Mouse (Mus musculus) neutrophil, adult 5-6 weeks (primary cell): ENCODE measurements at regions not wholly inside any gene's neighbourhood (a gene's known extent, or its start where the extent isn't known, plus 50 kb on each side); places are given as distances from the start of the nearest gene placed in this dataset.

Experiments used
- ATAC-seq: fragments of 151-379, 151-347 bp; 2 replicates; pipeline ENCODE4 v1.8.0; 2017; ENCODE audit warnings: mild to moderate bottlenecking, moderate TSS enrichment; ENCODE audit not compliant: insufficient number of reproducible peaks, poor library complexity, low FRiP score, severe bottlenecking; ENCODE audit errors: extremely low read depth

DNA sequence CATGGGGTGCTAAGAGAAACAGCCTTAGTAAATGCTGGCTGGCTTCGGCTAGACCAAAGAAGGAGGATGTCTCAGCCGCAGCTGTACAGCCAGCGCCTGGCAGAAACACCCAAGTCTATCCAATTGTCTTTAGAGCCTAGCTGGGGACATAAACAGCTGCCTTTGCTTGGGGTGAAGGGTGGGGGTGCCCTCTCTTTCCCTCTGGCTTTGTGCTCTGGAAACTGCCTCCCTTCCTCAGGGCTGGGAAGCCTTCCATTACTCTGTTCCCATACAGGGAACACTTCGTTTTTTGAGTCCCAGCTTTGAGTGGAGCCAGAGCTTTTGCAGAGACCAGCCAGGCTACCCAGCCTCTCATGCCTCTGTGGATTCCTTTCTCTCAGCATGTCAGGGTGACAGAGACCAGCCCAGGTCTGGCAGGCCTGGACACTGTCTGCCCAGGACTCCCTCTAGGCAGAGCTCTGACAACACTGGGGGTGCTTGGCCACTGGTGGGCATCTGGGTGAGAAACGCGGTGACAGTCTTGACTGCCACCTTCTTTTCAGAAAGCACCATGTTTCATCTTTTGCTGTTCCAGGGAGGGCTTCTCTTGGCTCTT, 421.2 kb upstream of the Tbx3 start:
- no peak for ATAC-seq

DNA sequence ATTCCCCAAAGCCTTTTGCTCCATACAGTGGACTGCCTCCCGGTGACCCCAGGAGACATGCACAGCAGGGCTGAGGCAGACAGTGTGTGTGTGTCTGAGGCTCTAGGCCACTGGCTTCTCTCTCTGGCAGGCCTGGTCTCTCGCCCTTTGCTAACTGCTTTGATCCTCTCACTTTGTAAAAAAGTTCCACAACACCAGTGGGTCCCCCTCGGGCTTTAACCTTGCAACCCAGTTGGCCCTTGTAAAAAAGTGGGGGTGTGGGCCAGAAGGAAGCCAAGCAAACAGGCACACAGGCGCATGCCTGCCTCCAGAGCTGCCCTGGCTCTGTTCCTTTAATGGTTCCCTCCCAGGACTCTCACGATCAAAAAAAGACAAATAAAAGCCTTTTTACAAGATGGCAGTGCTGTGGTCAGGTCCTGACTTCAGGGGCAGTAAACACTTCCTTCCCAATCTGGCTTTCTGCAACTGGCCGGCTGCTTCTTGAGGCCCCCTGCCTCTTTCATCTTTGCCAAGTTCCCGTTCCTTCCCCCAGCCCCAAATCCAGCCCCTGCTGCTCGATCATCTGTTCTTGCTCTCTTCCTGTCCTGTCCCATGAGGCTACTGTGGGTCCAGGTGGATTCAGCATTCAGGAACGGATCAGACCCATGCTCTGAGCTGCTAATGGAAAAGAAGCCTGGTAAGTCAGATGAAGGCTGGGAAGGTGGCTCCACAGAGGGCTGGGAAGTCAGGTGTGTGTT, 419.0 kb upstream of the Tbx3 start:
- ATAC-seq, result no peak

DNA sequence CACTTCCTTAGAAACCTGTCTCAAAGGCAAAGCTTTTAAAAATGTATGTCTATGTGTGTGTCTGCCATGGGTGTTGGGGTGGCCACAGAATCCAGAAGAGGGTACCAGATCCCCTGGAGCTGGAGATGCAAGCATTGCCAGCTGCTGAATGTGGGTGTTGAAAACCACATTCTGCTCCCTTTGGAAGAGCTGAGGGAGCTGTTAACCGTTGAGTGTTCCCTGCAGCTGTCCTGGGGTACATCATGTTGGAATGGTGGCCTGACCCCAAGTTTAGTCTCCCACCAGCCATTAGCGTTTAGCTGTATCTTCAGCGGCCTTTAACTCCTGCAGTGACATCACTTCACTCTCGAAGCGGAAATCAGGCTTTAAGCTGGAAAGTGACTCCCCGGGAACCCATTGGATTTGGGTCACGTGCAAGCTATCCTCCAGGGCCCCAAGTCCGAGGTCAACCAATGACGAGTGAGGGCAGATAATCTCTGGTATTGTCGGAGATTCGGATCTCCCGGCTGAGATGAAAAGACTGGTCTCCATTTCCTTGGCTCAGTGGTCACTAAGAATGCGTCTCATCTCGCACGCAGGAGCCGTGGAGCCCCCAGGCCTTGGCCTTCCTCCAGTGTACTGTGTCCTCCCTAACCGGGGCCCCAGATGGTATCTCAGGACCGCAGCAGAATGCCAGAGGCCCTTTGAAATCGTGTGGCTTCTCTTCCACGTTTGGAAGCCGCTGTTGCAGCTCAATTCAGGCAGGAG, 412.9 kb upstream of the Tbx3 start:
- no peak for ATAC-seq

DNA sequence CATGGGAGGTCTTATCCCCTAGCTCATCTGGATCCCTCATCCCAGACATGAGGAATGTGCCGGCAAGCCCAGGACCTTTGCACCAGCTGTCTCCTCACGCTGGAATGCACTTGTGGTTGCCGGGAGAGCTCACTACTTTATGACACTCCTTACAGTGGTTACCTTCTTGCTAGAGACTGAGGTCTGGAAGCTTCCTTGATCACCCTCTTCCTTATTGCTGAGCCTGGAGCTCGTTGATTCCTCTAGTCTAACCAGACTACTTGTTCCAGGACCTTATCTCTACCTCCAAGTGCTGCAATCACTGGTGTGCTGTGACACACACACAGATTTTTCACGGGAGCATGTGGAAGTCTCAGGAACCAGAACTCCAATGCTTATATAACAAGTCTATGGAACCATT, 411.6 kb upstream of the Tbx3 start:
- no peak for ATAC-seq

DNA sequence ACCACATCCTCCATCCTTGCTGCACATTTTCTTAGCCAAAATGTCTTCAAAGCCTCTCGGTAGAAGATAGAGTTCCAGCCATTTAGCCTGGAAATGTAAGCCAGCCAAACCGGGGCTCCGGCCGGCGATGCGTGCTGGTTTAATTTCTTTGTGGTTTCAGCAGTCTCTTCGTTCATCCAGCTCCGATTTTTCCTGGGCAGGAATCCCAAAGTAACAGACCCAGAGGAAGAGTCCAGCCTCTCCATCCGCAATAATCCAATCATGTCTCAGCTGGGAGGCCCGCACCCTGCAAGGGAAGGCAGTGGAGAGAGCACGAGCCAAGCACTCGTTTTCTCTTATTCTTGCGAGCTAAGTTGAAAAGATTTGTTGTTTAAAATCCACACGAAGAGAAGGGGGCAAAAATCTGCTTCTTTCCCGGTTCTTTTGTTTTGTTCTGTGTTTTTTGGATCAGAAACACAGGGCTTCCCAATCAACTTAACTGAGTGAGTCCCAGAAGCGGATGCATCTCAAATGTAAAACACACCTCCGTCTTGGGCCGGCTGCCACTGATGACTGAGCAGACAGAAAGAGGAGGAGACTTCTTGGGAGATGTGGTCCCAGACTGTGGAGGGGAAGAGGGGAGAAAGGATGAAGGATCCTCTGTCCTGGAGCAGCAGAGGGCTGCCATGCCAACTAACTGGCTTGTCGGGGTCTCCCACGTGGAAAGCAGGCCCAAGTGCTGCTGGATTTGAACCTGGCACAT, 405.1 kb upstream of the Tbx3 start:
- ATAC-seq, result no peak

DNA sequence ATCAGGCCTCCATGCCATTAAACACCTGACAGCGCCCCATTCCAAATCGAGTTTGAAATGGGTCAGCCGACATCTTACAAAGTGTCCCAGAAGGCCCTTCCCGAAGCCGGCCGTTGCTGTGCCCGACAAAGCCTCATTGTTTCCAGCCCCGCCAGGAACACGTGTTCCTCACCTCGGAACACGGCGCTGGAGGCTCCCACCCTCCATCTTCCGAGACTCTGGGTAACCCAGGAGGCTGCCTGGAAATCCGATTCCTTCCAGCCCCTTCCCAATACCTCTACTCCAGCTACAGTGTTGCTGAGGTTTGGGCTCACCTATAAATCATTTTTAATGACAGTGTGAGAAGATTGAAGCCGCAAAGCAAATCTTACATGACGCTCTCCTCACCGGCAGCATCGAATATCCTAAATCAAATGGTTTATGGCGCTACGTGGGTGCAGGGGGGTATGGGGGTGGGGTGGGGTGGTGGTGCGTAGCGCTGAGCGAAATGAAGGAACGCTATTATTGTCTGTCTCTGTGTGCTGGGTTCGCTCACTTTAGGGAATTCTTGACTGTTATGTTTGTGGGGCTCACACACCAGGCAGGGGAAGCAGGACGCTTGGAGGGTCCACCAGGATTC, 399.1 kb upstream of the Tbx3 start:
- ATAC-seq, result no peak

DNA sequence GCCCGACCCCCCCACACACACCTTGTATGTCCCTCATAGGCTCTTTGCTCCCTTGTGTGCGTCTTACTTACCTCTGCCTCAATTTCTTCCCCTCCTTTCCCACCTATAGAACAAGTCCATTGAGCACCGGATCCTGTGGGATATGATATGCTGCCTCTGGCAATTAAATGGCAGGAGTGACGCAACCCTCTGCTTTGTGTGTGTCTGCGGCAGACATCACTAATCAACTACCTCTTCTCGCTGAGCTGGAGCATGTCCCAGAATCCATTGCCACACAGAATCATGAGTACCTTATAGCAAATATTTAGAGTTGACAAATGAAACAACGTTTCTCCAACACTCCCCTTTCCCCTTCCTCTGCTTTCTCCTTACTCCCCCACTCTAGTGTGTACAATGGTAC, 397.3 kb upstream of the Tbx3 start:
- ATAC-seq, result no peak

DNA sequence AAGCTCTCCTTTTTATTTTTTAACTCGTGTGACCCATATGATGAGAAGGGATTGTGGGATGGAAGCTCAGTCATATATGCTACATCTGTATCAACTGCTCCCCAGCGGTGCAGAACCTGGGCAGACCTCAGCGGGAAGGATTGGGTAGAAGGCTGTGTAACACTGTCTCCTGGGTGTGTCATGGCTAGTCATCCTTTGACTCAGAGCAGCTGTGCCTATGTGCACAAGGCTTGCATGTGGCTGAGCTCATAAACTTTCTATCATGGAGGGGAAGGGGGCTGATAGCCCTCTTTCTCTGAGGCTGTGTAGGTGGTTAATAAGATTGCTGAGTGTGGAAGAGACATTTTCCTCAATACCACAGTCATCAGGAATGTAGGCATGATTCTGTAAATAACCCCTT, 396.9 kb upstream of the Tbx3 start:
- ATAC-seq, result no peak

DNA sequence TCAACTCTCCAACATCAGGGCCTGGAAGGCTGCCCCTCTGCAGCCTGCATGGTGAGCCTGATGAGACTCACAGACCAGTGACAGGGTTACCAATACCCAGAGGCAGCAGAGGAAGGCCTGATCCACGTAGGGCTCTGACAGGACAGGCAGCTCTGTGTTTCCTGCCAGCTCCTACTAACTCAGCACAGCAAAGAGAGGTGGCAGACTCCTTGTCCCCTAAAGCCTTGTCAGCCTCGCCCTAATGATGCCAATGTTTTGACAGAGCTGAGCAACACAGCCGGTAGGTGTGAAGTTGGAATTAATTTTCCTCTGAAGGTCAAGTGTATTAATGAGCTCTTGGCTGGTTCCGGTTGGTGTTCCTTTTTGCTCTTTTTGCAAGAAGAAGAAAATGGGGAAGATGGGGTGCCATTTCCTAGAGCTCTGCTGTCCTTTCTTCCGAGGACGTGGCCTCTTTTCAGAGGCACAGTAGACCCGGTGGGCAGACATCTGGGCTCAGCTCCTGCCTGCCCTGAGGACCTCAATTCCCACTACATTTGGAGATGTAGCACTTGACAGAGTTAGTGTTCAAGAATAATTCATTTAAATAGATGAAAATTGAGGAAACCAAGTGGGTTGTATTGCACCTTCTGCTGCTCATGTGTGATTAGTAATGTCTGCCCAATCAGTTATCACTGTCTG, 395.5 kb upstream of the Tbx3 start:
- ATAC-seq, result no peak

DNA sequence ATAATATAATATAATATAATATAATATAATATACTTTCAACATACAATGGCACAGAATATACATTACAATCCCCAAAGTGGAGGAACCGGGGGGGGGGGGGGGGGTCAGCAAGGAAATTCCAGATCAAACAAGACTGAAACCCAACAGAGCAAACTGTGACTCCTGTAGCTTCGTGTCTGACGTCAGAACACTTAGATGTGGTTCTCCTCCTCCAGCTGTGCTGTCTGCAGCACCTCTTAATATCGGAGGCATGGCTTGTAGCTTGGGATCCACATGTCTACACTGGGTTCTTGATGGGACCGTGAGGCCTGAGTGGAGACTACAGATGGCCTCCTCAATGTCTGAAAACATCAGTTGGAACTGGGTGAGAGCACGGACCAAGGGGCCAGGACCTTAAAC, 390.3 kb upstream of the Tbx3 start:
- ATAC-seq, result no peak

DNA sequence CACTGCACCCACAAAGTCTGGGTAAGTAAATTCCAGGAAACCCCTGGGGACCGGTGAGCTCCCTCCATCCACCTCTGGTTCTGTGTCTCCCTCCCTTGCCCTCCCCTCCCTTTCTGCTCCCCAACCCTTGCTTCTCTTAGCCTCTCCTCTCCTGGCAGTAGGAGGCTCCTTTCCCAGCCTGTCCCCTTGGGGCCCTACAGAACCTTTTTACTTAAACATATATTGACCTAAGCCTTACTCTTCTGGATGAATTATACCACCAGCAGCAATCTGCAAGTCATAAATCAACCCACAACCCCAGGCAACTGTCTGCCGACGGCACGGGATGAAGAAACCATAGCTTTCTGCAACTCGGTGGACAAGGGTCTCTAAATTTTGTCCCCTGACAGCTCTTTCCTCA, 380.7 kb upstream of the Tbx3 start:
- no peak for ATAC-seq

DNA sequence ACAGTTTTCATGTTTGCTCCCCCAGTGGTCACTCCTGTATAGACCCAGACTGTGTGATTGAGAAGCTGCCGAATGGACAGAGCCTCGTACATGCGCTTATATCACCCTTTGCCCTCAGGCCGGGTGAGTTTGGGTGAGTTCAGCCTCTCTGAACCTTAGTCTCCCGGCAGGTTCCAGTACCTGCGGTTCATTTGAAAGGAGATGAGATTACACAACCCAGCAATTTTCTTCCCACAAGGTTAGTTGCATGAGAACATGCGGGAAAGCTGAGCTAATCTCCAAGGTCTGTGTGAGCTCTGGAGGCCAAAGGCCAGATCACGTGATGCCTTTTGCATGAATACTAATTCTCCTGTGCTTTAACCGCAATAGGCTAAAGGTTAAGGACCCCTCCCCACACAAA, 378.1 kb upstream of the Tbx3 start:
- no peak for ATAC-seq

DNA sequence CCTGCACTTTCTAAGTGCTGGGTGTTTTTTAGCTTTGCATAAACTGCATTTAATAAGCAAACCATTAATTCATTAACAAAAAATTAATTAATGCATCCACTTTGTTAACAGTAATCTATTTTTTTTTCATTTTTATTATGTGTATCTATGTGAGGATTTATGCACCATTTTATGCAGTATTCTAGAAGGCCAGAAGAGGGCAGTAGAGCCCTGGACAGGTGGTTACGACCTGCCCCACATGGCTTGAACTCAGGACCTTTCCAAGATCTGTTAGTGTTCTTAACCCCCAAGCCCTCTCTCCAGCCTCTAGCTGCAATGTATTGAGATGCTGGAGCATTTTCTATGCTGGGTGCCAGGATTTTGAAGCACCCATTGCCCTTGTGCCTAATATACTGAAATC, 377.6 kb upstream of the Tbx3 start:
- ATAC-seq, result no peak

DNA sequence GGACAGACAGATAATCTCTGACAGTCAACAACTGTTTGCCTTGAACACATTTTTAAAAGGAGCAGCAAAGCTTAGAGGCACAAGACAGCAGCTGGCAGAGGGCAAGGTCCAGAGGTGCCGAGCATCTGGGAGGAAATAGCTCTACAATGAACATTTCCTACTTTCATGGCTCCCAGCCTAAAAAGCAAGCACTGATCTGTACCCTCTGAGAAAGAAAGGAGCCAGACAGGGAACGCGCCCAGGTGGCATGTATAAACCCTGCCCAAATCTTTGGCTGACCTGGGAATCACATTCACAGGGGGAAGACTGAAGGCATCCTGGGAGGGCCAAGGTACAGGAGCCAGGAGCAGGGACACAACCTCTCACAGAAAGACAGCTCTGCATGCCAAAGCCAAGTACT, 371.2 kb upstream of the Tbx3 start:
- ATAC-seq, result no peak

DNA sequence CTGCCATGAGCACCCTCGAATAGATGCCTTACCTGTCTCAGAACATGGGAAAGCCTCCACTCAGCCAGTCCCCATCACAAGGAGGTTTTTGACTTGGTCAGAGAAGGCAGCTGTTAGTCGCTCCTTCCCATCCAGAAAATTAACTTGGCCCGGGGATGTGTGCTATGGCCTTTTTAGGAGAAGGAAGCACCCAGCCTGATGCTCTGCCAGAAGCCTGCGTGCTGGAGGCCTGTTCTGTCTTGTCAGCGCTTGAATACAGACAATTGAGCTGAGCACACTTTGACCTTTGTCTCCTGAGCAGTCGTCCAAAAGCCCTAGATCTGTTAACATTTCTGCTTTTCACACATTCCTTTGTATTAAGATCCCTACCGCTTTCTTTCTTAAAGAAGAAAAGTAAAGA, 370.4 kb upstream of the Tbx3 start:
- ATAC-seq, result no peak

DNA sequence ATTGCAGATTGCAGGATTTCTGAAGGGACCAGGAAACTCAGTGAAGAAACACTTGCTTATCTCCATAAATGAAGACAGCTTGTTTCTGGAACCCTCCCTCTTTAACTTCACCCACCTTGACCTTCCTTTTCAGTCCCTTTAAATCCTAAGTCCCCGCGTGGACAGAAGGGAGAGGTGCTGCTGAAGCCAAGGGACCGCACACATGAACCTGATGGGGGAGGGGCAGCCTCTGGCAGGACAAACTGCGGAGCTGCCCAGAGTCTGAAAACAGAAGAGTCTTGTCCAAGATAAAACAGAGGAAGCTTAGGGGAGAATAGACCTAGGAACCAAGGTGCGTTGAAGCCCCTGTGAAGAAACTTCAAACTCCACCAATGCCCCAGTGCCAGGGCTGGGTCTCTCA, 368.9 kb upstream of the Tbx3 start:
- no peak for ATAC-seq

DNA sequence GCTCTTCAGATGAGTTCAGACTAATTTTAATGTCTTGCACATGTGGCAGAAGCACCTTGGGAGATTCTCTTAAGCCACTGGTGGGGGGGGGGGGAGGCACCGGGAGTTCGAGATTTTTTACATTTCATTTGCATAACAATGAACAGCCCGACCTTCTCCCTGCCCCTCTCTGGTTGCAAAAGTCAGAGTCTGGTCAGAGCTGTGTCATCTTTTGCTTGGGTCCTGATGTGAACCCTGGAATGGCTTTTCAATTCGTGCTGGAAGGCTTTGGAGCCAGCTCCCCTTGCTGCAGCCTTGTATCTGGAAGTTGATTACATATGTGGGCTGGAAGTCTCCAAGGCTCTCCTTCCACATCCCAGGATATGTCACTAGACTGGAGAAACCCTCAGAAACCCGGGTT, 365.7 kb upstream of the Tbx3 start:
- no peak for ATAC-seq

DNA sequence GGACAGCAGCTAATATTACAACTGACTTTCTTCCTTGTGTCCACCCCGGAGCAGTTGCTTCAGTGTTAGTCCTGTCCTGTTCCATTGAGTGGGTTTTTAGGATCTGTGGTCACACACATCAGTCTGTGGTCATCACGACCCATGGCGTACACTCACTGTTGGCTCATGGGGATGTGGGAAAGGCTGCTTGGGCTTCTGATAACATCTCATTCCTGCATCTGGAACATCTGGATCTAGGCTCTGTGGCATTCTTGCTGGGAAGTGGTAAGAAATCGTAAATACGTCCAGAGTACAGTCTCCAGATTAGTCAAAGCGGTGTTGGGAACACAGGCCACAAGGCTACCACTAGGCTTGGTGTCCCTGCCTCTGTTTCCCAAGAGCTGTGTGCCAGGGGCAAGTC, 362.7 kb upstream of the Tbx3 start:
- ATAC-seq, result no peak
